Mouse (Mus musculus) midbrain, embryonic 11.5 days (tissue): ENCODE measurements around the gene Ccdc38. TPM values are rescaled to one million over a fixed set of nuclear protein-coding genes. Genes with fewer than 3 reads are reported as not detected.

Experiments used
- ATAC-seq: fragments of 200-750 bp; cut with Nextera tagmentation; 2 replicates; pipeline ENCODE4 v1.8.0; 2017; ENCODE audit warnings: moderate TSS enrichment, moderate library complexity; ENCODE audit not compliant: low FRiP score
- DNase-seq: peaks from one replicate; pipeline ENCODE4 v3.0.0; 2015; ENCODE audit warnings: low spot score; ENCODE audit errors: missing footprints
- H3K27ac ChIP-seq: fragments of 300-500 bp; sonication (generic); 2 replicates; pipeline ENCODE4 v1.5.1; 2014; ENCODE audit warnings: low read depth, low read length
- H3K27me3 ChIP-seq: fragments of 300-500 bp; sonication (generic); 2 replicates; pipeline ENCODE4 v1.6.1; 2014; ENCODE audit warnings: mild to moderate bottlenecking, low read length, moderate library complexity, mixed read lengths; ENCODE audit not compliant: control insufficient read depth, insufficient read depth
- H3K36me3 ChIP-seq: fragments of 300-500 bp; sonication (generic); 2 replicates; pipeline ENCODE4 v1.6.1; 2014; ENCODE audit warnings: mild to moderate bottlenecking, low read length, moderate library complexity, mixed read lengths; ENCODE audit not compliant: control insufficient read depth, insufficient read depth
- H3K4me1 ChIP-seq: fragments of 300-500 bp; sonication (generic); 2 replicates; pipeline ENCODE4 v1.6.1; 2014; ENCODE audit warnings: low read length; ENCODE audit not compliant: control insufficient read depth, insufficient read depth
- H3K4me2 ChIP-seq: fragments of 300-500 bp; sonication (generic); 2 replicates; pipeline ENCODE4 v1.6.1; 2014; ENCODE audit warnings: mild to moderate bottlenecking, moderate library complexity
- H3K4me3 ChIP-seq: fragments of 300-500 bp; sonication (generic); 2 replicates; pipeline ENCODE4 v1.5.1; 2014; ENCODE audit warnings: low read depth, low read length
- H3K9ac ChIP-seq: fragments of 300-500 bp; sonication (generic); 2 replicates; pipeline ENCODE4 v1.6.1; 2014; ENCODE audit warnings: low read length
- H3K9me3 ChIP-seq: fragments of 300-500 bp; sonication (generic); 2 replicates; pipeline ENCODE4 v1.6.1; 2016; ENCODE audit warnings: low read length; ENCODE audit not compliant: control insufficient read depth
- WGBS: fragments of 180-500 bp; shearing (Covaris S2); extraction: QIAGEN DNeasy Blood & Tissue Kit; methylation state at CpG from one replicate; pipeline ENCODE4 v1.1.7; 2014; 5-methylcytosine and 5-hydroxymethylcytosine counted together
- polyA plus RNA-seq: library from polyadenylated mRNA; unstranded; fragments of >200 nt; fragmentation: Nextera tagmentation; extraction: Ambion mirVana; gene quantifications from 2 replicates; pipeline ENCODE4 v1.2.1, GENCODE M21; 2014

Gene Ccdc38
- polyA plus RNA-seq, 1 experiment from 2014 or later, result 0.44 TPM

DNA sequence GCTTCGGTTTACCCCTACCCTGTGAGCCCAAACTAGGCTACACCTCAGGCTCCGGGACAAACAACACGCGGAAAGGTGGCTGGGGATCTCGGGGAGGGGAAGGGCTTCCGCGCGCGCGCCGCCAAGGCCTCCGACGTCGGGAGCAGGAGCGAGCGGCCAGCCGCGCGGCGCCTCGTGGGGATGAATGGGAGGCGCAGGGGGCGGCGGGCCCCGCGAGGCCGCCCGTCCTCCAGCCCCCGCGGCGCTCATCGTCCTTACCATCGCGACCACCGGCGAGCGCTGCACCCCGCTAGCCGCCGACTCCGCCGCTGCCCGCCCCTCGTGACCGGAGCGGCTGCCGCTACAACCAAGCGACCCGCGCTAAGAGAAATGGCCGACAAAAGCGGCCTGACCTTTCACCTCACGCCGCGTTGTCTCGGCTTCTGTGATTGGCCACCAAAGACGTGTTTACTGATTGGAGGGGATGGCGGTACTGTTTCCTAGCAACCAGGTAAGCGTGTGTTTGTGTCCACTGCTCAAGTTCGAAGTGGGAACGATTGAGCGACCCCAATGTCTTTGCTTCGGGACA lies 48.9 kb downstream of the Ccdc38 start, which contains the start of gene Snrpf:
Gene Snrpf, minus strand, starts transcription at position 426 of the 568 bp plus-strand sequence.
- Histone ChIP-seq H3K9me3 (no peaks in the 10 kb centered on the region), H3K4me3 (peak within 1 kb of the TSS; percentile 85), H3K4me1 (peaks cover 7% of the 10 kb centered on the region), H3K9ac (peak within 1 kb of the TSS; percentile 92), H3K27ac (peak within 1 kb of the TSS; percentile 59), H3K4me2 (peak within 1 kb of the TSS; percentile 94), H3K36me3 (no peaks in the 10 kb centered on the region), H3K27me3 (no peaks in the 10 kb centered on the region)
- WGBS, result under 1% methylated on average over 63 of the region's 63 CpGs
- DNase-seq (peak; percentile 100), ATAC-seq (peak; percentile 91)

- Histone ChIP-seq H3K4me2 (no peak overlapping the region), H3K9me3 (no peaks in the 10 kb centered on the region), H3K27ac (no peak overlapping the region), H3K36me3 (no peaks in the 10 kb centered on the region), H3K27me3 (no peaks in the 10 kb centered on the region), H3K9ac (no peak overlapping the region), H3K4me3 (no peak overlapping the region), H3K4me1 (peaks cover 7% of the 10 kb centered on the region)
- ATAC-seq, result no peak
- peak; percentile 68 for DNase-seq
- 59% methylated on average over 12 of the region's 12 CpGs for WGBS
These were observed 52.0 kb downstream of the Ccdc38 start for GRCm38 (mm10) chr10:93592456-93592855.

DNA sequence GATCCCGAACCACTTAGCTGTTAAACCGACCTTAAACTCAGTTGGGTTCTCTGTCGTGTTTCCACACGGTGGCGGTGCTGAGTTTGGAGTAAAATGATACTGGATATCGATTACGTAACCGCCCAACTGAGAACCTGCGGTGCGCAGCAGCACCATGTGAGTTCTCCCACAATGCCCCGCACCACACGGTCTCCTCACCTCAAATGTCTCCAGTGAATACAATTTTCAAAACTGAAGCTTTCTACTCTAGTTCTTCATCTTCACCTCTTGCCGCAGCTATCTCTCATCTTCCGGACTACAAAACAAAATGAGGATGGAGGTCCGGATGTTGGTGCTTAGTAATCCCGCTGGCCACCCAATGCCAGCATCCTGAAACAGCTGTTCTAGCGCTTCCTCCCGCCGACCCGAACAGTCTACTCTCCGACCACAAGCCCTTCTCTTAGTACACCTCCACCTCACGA lies 53.6 kb downstream of the Ccdc38 start:
- H3K27ac ChIP-seq, result no peak overlapping the region
- peak overlapping the region; percentile 37 for H3K4me3 ChIP-seq
- 2% methylated on average over 22 of the region's 22 CpGs for WGBS
- ATAC-seq (peak; percentile 76), DNase-seq (peak; percentile 97)
- H3K27me3 ChIP-seq, result no peaks in the 10 kb centered on the region
- no peaks in the 10 kb centered on the region for H3K9me3 ChIP-seq
- H3K4me1 ChIP-seq, result no peaks in the 10 kb centered on the region
- H3K36me3 ChIP-seq, result no peaks in the 10 kb centered on the region
- H3K9ac ChIP-seq, result peak overlapping the region; percentile 63
- H3K4me2 ChIP-seq, result peak overlapping the region; percentile 73

DNA sequence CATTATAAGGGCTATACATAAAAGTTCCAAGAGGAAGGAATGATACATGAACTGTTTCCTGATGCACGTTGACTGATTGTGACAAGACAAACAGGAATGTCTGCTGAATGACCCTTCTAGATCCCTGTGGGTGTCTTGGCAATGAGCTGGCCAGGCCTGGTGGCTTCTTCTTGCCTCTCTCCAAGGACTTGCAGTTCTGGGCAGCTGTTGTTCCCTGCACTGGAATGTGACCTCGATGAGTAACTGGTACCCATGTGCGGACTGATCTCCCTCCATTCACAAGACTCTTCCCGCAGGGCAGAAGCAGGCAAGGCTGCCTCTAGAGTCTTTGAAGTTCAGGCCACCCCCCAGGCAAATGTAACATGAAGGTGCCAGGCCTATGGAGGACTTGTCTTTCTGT lies 55.4 kb downstream of the Ccdc38 start:
- ATAC-seq, result no peak

GRCm38 (mm10) chr10:93596641-93597040 lies 56.2 kb downstream of the Ccdc38 start:
- DNase-seq (no peak), ATAC-seq (no peak)
- no peaks in the 10 kb centered on the region for H3K36me3 ChIP-seq
- no peaks in the 10 kb centered on the region for H3K4me1 ChIP-seq
- WGBS, result 82% methylated on average over 3 of the region's 3 CpGs
- no peak overlapping the region for H3K9ac ChIP-seq
- no peak overlapping the region for H3K4me2 ChIP-seq
- no peaks in the 10 kb centered on the region for H3K9me3 ChIP-seq
- no peaks in the 10 kb centered on the region for H3K27me3 ChIP-seq
- H3K4me3 ChIP-seq, result no peak overlapping the region
- no peak overlapping the region for H3K27ac ChIP-seq

More for the DNA sequence above, 55.4 kb downstream of the Ccdc38 start:
- Histone ChIP-seq H3K4me3 (no peak overlapping the region), H3K27ac (no peak overlapping the region), H3K4me1 (no peaks in the 10 kb centered on the region), H3K9ac (no peak overlapping the region), H3K9me3 (no peaks in the 10 kb centered on the region), H3K27me3 (no peaks in the 10 kb centered on the region), H3K4me2 (no peak overlapping the region), H3K36me3 (no peaks in the 10 kb centered on the region)
- no peak for DNase-seq
- WGBS, result 75% methylated on average over 4 of the region's 4 CpGs

- no peak overlapping the region for H3K4me3 ChIP-seq
- no peaks in the 10 kb centered on the region for H3K9me3 ChIP-seq
- 76% methylated on average over 5 of the region's 5 CpGs for WGBS
- H3K4me2 ChIP-seq, result no peak overlapping the region
- no peak overlapping the region for H3K27ac ChIP-seq
- no peaks in the 10 kb centered on the region for H3K27me3 ChIP-seq
- H3K9ac ChIP-seq, result no peak overlapping the region
- DNase-seq, result no peak
- H3K36me3 ChIP-seq, result no peaks in the 10 kb centered on the region
- no peak for ATAC-seq
- H3K4me1 ChIP-seq, result no peaks in the 10 kb centered on the region
These were observed 61.9 kb downstream of the Ccdc38 start for GRCm38 (mm10) chr10:93602309-93602708.

GRCm38 (mm10) chr10:93603256-93603655 lies 62.8 kb downstream of the Ccdc38 start:
- WGBS, result 89% methylated on average over 1 of the region's 1 CpGs
- DNase-seq (peak; percentile 74), ATAC-seq (no peak)
- Histone ChIP-seq H3K4me2 (no peak overlapping the region), H3K9ac (no peak overlapping the region), H3K4me3 (no peak overlapping the region), H3K27ac (no peak overlapping the region), H3K4me1 (no peaks in the 10 kb centered on the region), H3K36me3 (no peaks in the 10 kb centered on the region), H3K27me3 (no peaks in the 10 kb centered on the region), H3K9me3 (no peaks in the 10 kb centered on the region)

GRCm38 (mm10) chr10:93606326-93606725 lies 65.9 kb downstream of the Ccdc38 start:
- H3K9me3 ChIP-seq, result no peaks in the 10 kb centered on the region
- H3K27ac ChIP-seq, result no peak overlapping the region
- H3K4me3 ChIP-seq, result no peak overlapping the region
- WGBS, result 90% methylated on average over 9 of the region's 9 CpGs
- H3K4me2 ChIP-seq, result no peak overlapping the region
- H3K27me3 ChIP-seq, result no peaks in the 10 kb centered on the region
- H3K36me3 ChIP-seq, result no peaks in the 10 kb centered on the region
- H3K4me1 ChIP-seq, result no peaks in the 10 kb centered on the region
- no peak for ATAC-seq
- no peak overlapping the region for H3K9ac ChIP-seq
- peak; percentile 56 for DNase-seq

DNA sequence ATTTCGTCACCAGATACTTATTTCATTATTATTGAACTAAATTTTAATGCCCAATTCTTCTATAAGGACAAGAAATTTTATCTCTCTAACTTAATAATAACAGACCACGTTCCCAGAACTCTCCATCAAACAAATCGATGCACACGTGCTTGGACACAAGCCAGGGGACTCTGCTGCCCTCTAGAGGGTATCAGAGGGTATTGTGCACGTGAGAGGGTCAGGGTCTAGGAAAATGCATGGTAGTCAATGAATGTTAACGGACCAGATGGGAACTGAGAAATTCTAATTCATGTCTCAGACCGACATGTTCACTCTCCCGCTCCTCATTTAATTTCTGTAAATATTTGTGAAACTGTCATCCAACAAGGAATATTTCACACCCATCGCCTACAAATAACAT lies 67.6 kb downstream of the Ccdc38 start:
- no peak for ATAC-seq
- no peaks in the 10 kb centered on the region for H3K4me1 ChIP-seq
- WGBS, result 56% methylated on average over 9 of the region's 9 CpGs

More for the DNA sequence above, 67.6 kb downstream of the Ccdc38 start:
- Histone ChIP-seq H3K9me3 (no peaks in the 10 kb centered on the region), H3K27me3 (no peaks in the 10 kb centered on the region), H3K9ac (no peak overlapping the region), H3K27ac (no peak overlapping the region), H3K4me3 (no peak overlapping the region), H3K4me2 (no peak overlapping the region), H3K36me3 (no peaks in the 10 kb centered on the region)
- DNase-seq, result peak; percentile 79
